Mouse (Mus musculus): ENCODE measurements around the gene Ccz1.

- TF ChIP-seq CTCF (IDR thresholded peaks at IDR 0.05; ENCODE audit: low read depth) (no peak), EP300 (IDR thresholded peaks at IDR 0.05; ENCODE audit: low read depth) (no peak)
Measured at GRCm38 (mm10) chr5:143989046-143989445, 25.6 kb downstream of the Ccz1 start.

Measured in liver, postnatal 0 days (tissue).